Mouse (Mus musculus) right cerebral cortex, adult 18-20 months (tissue): ENCODE measurements around the gene 4921539E11Rik.

Experiments
- DNase-seq: peaks from one replicate; pipeline ENCODE4 v3.0.0; 2022; ENCODE audit warnings: mixed read lengths

The 4921539E11Rik gene

DNA sequence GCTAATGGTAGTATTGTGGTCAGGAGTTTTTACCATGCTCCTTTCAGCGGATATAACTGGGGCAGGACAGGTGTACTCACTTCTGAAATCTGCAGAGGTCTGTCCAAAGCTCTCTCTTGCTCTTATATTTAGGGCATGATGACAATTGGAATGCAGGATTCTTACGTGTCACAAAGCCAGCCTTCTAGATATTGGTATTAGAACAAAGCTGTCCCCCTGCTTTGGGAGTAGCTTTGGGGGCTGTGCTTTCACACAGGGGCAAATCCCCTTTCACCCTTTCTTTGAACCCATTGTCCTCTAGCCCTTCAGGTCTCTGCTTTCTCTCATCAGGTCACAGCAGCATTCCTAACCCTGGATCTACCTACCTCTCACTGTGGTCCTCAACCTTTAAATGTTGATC is at the start of gene 4921539E11Rik:
Gene 4921539E11Rik, minus strand, starts transcription at position 101 of the 400 bp plus-strand sequence.
- no peak for DNase-seq

- DNase-seq = no peak
These were observed 44.5 kb upstream of the 4921539E11Rik start for GRCm38 (mm10) chr4:103335134-103335533.

DNA sequence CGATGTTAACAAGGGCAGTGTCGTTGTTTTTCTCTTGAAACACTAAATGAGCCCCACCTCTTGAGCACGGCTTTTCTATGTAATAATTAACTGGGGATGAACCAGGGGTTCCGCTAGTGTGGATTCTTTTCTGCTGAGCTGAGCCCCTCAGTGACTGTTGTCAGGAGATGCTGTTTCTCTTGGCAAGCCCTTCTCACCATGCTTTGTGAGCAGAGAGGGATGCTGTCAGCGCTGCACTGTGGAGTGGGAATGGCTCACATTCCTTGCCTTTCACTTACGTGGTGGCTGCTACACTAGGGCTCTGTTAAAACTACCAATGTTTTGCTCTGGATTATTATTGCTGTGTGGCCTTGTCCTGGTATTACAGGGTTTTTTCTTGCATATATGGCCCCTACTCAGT is 38.7 kb upstream of the 4921539E11Rik start:
- no peak for DNase-seq

GRCm38 (mm10) chr4:103326994-103327393 is 36.3 kb upstream of the 4921539E11Rik start:
- DNase-seq = no peak

GRCm38 (mm10) chr4:103324688-103325451 is 34.2 kb upstream of the 4921539E11Rik start:
- DNase-seq = no peak

GRCm38 (mm10) chr4:103321461-103321860 is 30.8 kb upstream of the 4921539E11Rik start:
- DNase-seq = no peak

GRCm38 (mm10) chr4:103315861-103316260 is 25.2 kb upstream of the 4921539E11Rik start:
- no peak for DNase-seq

DNA sequence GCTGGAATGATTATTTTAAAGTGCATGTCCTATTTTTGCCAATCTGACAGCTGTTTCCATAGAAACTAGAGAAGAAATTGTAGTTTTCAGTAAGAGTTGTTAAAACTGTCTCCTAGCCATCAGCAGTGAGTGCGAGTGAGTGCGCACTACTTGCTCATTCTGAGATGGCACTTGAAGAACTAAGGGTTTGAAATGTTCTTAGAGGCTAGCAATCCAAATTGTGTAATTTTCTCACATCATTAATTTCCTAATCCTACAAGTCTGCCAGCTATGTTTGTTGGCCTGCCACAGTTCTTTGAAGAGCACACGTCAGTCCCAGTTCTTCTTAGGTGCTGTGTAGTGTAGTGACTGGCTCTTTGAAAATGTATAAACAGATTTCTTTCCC is 23.9 kb upstream of the 4921539E11Rik start:
- no peak for DNase-seq

DNA sequence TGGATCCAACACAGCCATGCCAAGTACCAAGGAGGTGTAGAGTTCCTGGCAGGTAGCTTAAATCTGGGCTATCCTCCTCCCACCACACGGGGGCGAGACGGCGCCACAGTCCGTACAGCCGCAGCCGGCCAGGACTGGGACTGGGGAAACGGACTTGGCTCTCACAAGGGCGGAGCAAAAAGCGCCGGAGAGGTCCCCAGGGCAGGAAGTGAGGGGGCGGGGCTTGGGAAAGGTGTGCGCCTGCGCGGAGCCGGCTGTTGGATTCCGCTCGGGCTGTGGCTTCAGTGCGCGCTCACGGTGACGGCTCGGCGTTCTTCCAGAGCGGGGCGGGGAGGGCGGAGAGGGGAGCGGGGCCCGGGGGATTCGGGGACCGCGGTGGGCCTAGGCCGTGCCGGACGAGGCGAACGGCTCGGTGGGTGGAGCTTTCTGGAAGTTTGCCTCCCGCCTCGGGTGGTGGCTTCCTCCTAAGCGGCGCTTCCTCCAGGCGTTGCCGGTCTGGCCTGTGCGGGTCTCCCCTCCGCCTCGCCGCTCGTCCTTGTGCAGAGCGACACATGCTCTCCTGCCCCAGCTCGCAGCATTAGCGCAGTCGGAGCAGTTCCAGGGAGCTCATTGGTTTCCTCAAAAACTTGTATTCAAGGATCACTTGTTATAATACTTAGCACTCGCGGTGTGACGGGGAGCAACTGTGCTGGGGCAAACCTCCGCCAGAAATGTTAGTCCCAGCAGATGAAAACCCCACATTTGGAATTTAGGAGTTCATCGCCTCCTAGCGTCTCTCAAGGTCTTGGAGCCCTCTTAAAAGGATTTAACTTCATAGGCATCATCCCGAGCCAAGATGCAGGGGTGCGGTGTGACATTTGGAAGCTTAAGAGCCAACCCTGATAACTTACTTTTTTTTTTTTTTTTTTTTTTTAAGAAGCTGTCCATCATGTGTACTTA is 23.2 kb upstream of the 4921539E11Rik start, which contains the start of gene Oma1:
Gene Oma1, plus strand, starts transcription at position 226 of the 939 bp plus-strand sequence.
- peak; percentile 97 for DNase-seq

- no peak for DNase-seq
These were observed 13.2 kb upstream of the 4921539E11Rik start for GRCm38 (mm10) chr4:103303851-103304250.

DNA sequence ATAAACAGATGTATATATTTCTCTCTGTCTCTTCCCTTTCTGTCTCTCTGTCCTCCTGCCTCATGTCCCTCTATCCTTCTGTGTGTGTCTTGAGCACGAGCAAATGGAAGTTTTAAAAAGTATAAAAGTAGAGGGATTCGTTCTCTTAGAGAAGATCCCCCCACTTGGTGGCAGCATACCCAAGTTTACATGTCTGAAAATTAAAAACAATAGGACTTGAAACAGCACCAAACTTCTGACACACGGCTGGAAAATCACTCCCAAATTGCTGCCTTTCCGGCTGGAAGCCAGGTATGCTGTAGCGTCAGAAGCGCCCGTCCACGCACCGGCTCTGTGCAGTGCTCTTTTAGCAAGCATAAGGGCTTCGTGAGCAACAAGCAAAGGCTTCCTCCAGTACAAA is 8.7 kb upstream of the 4921539E11Rik start:
- DNase-seq = peak; percentile 39

DNA sequence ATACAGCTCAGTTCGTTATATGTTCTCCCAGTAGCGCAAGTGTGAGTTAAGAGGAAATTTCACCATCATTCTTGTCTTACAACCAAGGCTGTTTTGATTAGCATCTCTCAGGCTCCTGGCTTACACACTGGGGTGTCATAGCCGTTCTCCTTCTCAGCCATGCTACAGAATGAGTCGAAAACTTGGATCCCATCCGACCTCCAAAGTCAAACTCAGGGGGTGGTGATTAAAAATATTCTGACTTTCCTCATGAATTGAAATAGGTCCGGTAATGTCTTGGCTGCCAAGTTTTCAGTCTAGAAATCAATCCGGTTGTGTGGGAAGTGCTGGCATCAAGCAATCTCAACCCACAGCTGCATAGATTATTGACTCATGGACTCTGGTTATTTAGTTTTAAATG is 2.3 kb downstream of the 4921539E11Rik start:
- peak; percentile 24 for DNase-seq

- no peak for DNase-seq
These were observed 17.6 kb downstream of the 4921539E11Rik start for GRCm38 (mm10) chr4:103273021-103273420.

DNA sequence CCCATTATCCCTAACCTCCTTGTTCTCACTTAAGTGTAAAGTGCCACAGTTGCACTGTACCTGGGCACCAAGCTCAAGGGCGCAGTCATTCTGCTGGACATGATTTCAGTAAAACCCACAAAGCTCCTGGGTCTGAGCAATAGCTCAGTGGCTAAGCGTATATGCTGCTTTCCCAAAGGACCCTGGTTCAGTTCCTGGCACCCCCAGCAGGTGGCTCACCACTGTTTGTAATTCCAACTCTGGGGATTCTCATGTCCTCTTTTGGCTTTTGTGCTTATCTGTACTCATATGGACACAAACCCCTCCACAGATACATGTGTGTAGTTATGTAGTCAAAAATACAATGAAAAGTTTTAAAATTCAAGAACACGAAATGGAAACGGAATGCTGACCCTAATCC is 21.3 kb downstream of the 4921539E11Rik start:
- no peak for DNase-seq

- no peak for DNase-seq
These were observed 25.5 kb downstream of the 4921539E11Rik start for GRCm38 (mm10) chr4:103265166-103265565.

GRCm38 (mm10) chr4:103263812-103264396 is 26.8 kb downstream of the 4921539E11Rik start:
- DNase-seq = no peak

DNA sequence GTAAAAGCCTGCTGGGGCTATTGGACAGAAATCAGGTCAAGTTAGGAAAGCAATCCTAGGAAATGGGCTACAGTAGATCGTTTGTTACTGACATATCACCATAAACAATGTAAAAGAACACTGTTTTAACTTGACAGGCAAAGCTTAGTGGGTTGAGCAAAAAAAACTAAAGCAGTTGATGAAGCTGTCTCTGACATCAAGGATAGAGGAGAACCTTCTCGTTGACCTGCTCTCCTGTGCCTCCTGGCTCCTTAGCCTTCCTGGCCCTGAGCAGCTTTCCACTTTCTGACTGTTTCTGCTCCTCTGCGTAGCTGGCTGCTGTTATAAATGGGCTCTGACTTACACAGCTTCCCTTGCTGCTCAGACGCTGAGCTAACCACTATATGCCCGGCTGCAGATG is 27.3 kb downstream of the 4921539E11Rik start:
- DNase-seq = no peak

DNA sequence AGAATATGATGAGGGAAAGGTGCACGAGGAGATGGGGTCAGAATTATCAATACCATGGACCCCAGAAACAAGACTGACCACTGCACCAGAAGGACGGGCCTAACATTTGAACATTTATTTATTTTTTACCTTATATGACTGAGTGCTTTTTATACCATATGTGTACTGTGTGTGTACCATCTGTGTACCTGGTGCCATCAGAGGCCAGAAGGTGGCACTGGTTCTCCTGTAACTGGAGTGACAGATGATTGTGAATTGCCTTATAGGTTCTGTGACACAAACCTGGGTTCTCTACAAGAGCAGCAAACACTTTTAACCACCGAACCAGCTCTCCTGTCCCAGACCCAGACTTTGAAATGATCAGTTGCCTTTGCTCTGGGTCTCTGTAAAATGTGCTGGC is 31.8 kb downstream of the 4921539E11Rik start:
- DNase-seq = no peak

DNA sequence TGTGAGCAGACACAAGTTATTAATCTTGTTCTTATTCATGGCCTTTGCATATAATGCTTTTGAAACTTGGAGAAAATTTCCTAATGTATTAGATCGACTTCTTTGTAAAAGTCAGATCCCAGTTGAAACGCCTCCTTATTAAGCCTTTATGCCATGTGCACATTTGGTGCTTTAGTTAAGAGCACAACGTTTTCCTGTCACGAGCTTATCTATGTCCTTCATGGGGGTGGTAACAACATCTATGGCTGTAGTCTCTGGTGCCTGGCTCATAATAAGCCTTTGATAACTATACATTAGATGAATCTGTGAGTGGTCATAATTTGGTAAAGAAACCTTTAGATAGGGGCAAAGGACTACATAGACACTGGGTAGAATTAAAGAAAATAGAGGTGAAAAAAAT is 36.8 kb downstream of the 4921539E11Rik start:
- DNase-seq = no peak

DNA sequence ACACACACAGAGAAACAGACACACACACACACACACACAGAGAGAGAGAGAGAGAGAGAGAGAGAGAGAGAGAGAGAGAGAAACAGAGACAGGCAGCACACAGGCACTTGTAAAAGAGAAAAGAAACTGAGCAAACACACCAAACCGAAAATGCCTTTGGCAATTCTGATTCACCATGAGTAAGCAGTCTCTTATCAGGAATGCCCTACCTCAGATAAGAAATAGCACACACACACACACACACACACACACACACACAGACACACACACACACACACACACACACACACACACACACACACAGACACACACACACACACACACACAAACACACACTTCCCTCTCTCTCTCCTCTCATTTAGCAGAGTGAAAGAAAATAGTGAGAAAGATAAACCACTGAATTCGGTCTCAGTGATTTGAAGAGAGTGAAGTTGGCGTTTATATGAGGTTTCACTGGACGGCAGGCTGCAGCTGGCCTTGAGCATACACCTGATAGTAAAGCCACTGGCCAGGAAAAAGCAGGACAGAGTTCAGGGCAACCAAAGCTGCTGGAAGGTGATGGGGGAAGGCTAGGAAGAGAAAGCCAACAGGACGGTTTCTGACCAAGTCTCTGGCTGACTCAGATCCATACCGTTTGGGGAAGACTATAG is 41.1 kb downstream of the 4921539E11Rik start:
- DNase-seq = no peak

GRCm38 (mm10) chr4:103247813-103248212 is 42.9 kb downstream of the 4921539E11Rik start:
- DNase-seq = no peak

DNA sequence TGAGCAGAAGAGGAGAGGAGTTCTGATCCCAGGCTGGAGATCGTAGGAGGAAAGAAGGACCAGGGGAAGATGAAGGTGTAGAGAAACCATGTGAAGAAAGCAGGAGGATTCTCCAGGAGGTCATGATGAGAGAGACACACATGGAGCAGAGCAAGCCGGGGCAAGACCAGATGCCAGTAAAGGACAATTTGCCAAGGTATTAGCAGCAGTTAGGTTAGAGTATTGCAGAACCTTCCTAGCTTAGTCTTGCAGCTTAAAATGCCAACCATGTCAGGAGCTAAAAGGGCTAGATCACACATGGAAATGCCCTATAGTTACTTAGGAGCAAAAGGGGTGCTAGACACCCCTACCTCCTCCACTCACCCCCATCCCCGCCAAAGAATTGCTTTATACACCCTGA is 43.4 kb downstream of the 4921539E11Rik start:
- no peak for DNase-seq

GRCm38 (mm10) chr4:103232156-103232555 is 58.5 kb downstream of the 4921539E11Rik start:
- DNase-seq = no peak
